Mouse (Mus musculus): ENCODE data around the gene Hint2. TPM values are rescaled to one million over a fixed set of nuclear protein-coding genes. Genes with fewer than 3 reads are reported as not detected.

The Hint2 gene
- 73.0 TPM for polyA plus RNA-seq (2017; shearing (Covaris generic))

DNA sequence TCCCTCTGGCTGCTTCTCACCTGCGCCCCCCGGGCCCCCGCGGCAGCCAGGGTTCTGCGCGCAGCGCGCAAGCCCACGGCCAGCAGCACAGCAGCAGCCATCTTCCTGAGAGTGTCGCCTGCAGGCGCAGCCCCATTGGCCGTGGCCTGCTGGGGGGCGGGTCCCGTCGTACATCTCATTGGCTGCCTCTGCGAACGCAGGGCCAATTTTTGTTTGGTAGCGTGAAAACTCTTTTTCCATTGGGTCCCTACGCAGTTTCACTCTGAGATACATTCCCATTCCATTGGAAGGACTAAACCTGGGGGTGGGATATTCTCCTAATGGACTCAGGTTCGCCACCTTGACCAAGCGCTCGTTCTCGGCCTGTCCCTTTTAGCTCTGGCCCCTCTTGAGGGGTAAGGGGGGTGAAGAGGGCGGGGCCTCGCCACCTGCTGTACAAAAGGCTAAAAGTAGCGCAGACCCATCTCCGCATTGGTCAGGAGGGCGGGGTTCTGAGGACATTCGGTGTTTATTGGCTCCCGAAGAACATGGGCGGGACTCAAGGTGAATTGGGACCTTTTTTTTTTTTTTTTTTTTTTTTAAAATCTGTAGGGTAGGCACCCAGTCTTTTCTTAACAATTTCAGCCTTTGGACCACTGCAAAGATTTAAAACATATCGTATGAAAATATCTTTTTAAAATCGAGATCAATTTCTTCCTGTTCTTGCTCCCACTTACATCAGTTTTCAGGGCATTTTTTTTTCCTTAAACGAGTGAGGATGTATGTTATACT, at the start of gene Hint2:
Gene Hint2, minus strand, starts transcription at position 128 of the 771 bp plus-strand sequence.

GRCm38 (mm10) chr4:43700707-43701106, 44.4 kb upstream of the Hint2 start, which contains the start of gene Olfr70:
Gene Olfr70 (minus strand): TSS chr4:43700807.

GRCm38 (mm10) chr4:43668782-43669427, 12.6 kb upstream of the Hint2 start, which contains the start of the genes Tmem8b and Fam221b:
Gene Tmem8b (plus strand): TSS chr4:43668971.
Gene Fam221b (minus strand): TSS chr4:43669145.

GRCm38 (mm10) chr4:43653161-43654015, 2.9 kb downstream of the Hint2 start, which contains the start of gene Spag8:
Gene Spag8 (minus strand): TSS chr4:43653594.

DNA sequence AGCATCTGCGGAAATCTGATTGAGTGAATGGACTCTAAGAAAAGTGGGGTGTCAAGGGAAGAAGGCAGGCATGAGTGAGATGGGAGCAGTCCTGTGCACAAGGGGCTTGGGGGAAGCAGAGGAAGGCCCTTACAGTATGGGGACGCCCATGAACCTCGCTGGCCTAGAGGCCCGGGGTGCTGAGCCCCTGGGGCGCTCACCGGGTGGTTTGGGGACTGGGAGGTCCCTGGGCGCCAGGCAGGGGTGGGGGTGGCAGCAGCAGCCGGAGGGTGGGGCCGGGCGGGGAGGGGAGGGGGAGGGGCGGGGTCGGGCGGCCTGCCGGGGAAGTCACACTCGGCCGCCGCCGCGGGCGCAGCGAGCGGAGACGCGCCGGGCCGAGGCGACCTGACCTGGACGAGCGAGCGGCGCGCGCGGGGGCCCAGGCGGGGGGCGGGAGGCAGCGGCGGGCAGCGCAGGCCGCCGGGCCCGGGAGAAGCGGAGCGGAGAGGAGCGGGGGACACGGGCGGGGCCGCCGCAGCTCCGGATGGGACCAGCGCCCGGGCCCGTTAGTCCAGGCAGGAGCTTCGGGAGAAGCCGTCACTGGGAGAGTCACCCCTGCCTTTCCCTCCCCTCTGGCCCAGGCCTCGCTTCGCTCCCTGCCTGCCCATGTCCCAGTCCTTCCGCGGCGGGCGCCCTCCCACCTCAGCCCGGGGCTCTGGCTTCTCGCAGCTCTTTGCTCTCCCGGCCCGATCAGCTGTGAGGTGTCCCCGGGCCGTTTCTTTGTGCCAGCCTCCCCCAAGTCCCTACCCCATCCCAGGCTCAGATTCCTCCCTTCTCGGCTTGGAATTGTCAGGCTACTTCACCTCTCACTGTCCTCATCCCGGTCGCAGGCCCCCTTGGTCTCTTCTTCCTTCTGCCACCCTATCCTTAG, 25.0 kb downstream of the Hint2 start, which contains the start of gene Npr2:
Gene Npr2, plus strand, starts transcription at position 890 of the 910 bp plus-strand sequence.

Other genes with a start within 250 kb of the Hint2 start
- not detected for gene Fam166b, start 227.3 kb downstream of the Hint2 start, polyA plus RNA-seq (2017; shearing (Covaris generic))
- 68.3 TPM for gene Tesk1, start 214.5 kb downstream of the Hint2 start, polyA plus RNA-seq (2017; shearing (Covaris generic))
- gene Cd72, start 201.8 kb downstream of the Hint2 start, polyA plus RNA-seq (2017; shearing (Covaris generic)) = 60.0 TPM
- gene Sit1, start 172.7 kb downstream of the Hint2 start, polyA plus RNA-seq (2017; shearing (Covaris generic)) = 155 TPM
- 90.4 TPM for gene Ccdc107, start 163.6 kb downstream of the Hint2 start, polyA plus RNA-seq (2017; shearing (Covaris generic))
- gene Arhgef39, start 156.8 kb downstream of the Hint2 start, polyA plus RNA-seq (2017; shearing (Covaris generic)) = 5.7 TPM
- gene Car9, start 149.5 kb downstream of the Hint2 start, polyA plus RNA-seq (2017; shearing (Covaris generic)) = 1.1 TPM
- gene Tpm2, start 132.7 kb downstream of the Hint2 start, polyA plus RNA-seq (2017; shearing (Covaris generic)) = not detected
- 82.0 TPM for gene Creb3, start 94.1 kb downstream of the Hint2 start, polyA plus RNA-seq (2017; shearing (Covaris generic))
- gene Tln1, start 93.8 kb downstream of the Hint2 start, polyA plus RNA-seq (2017; shearing (Covaris generic)) = 266 TPM
- gene Rgp1, start 77.8 kb downstream of the Hint2 start, polyA plus RNA-seq (2017; shearing (Covaris generic)) = 18.0 TPM
- gene Gba2, start 77.6 kb downstream of the Hint2 start, polyA plus RNA-seq (2017; shearing (Covaris generic)) = 51.7 TPM
- 4.2 TPM for gene Msmp, start 72.0 kb downstream of the Hint2 start, polyA plus RNA-seq (2017; shearing (Covaris generic))
- gene Npr2, start 24.5 kb downstream of the Hint2 start, polyA plus RNA-seq (2017; shearing (Covaris generic)) = not detected
- 0.39 TPM for gene Spag8, start 2.9 kb downstream of the Hint2 start, polyA plus RNA-seq (2017; shearing (Covaris generic))
- gene Tmem8b, start 12.5 kb upstream of the Hint2 start, polyA plus RNA-seq (2017; shearing (Covaris generic)) = 2.1 TPM
- gene Fam221b, start 12.7 kb upstream of the Hint2 start, polyA plus RNA-seq (2017; shearing (Covaris generic)) = 1.2 TPM
- gene Olfr70, start 44.3 kb upstream of the Hint2 start, polyA plus RNA-seq (2017; shearing (Covaris generic)) = not detected
- gene Olfr71, start 53.8 kb upstream of the Hint2 start, polyA plus RNA-seq (2017; shearing (Covaris generic)) = not detected
- gene Hrct1, start 70.7 kb upstream of the Hint2 start, polyA plus RNA-seq (2017; shearing (Covaris generic)) = not detected
- gene Spaar, start 73.6 kb upstream of the Hint2 start, polyA plus RNA-seq (2017; shearing (Covaris generic)) = 0.11 TPM
- not detected for gene Olfr159, start 114.5 kb upstream of the Hint2 start, polyA plus RNA-seq (2017; shearing (Covaris generic))
- not detected for gene Olfr156, start 167.4 kb upstream of the Hint2 start, polyA plus RNA-seq (2017; shearing (Covaris generic))
- 0.10 TPM for gene Olfr157, start 183.7 kb upstream of the Hint2 start, polyA plus RNA-seq (2017; shearing (Covaris generic))
- gene Olfr155, start 195.1 kb upstream of the Hint2 start, polyA plus RNA-seq (2017; shearing (Covaris generic)) = not detected
- 6.3 TPM for gene Reck, start 219.1 kb upstream of the Hint2 start, polyA plus RNA-seq (2017; shearing (Covaris generic))

Measured in CD4-positive, CD25-positive, alpha-beta regulatory T cell (primary cell).